Mouse (Mus musculus) erythroblast, embryonic 14.5 days (primary cell): ENCODE data around the gene Accsl.

ENCODE experiments used
- GATA1 ChIP-seq: IDR thresholded peaks from 2 replicates; pipeline ENCODE4 v1.6.1; 2012; ENCODE audit warnings: low read length, inconsistent platforms, mixed read lengths
- TAL1 ChIP-seq: IDR thresholded peaks from 3 replicates; pipeline ENCODE4 v1.6.1; 2012; ENCODE audit warnings: low read length, inconsistent platforms, mixed read lengths

DNA sequence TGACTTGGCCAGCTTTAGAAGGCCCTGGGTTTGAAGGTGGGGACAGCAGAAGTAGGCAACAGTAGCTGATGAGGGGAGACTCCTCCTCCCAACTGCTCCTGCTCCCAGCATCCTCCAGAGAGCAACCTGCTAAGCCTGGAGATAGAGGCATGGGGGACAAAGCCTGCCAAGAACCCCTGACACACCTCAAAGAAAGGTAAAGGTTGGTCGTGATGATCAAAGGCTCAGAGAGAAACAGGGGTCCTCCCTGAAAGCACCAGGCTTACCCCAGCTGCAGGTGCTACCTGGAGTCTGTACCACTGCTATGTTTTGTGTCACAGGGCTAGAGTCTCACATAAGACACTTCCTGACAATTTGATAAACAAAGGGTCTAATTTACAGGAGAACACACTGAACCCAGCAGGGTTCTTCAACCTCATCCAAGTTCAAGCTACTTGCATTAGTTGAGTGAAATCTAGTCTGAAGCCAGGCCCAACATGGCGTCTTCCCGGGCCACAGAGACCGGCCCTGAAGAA is 2.5 kb upstream of the Accsl start:
- no peak for TF ChIP-seq GATA1
- no peak for TF ChIP-seq TAL1
